Mouse (Mus musculus) spleen, adult 18-20 months (tissue): Measurements from ENCODE around the gene Zmym1.
A peak's percentile ranks its signal among the peaks of the same experiment; 100 is the strongest.
"Not testable (repeated sequence)": the region's sequence is repeated elsewhere in the genome, so short reads cannot be mapped to it uniquely, and the experiment has no call there.

Source experiments
- DNase-seq, 2 experiments: peaks; one replicate each; pipeline ENCODE4 v3.0.0; 2022; ENCODE audit warnings: mixed read lengths in 2 of 2

Zmym1 gene

DNA sequence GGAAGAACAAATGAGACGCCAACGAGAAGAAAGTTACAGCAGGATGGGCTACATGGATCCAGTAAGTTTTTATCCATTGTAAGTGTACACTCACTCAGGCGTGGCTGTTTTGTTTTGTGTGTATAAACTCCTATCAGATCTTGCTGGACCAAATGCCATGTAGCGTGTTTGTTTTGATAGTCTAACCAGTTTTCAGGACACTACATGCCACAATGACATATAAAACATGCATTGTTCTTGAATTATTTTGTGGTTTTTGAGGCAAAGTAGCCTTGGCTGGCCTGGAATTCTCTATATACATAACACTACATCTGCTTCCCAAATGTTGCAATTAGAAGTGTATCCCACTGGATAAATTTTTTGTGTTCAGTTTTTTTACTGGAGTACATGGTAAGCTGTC is 34.1 kb downstream of the Zmym1 start:
- DNase-seq: no peak

DNA sequence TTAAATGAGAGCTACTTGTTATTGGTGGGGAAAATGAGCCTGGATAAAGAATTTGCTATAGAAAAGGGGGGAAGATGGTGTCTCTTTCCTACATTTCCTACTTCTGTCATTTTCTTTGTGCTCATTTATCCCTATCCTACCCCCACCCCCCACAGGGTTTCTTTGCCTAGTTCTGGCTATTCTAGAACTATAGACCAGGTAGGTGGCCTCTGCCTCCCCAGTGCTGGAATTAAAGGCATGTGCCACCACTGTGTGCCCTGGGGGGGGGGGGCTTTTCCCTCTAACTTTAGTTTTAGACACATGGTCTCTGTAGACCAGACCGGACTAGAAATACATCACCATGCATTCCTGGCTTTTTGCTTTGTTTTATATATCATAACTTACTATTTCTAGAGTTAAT is 36.7 kb downstream of the Zmym1 start:
- no peak for DNase-seq

GRCm38 (mm10) chr4:127023201-127023600 is 37.8 kb downstream of the Zmym1 start:
- DNase-seq: no peak

- DNase-seq: peak; percentile 78 to 82
These were observed 38.8 kb downstream of the Zmym1 start for GRCm38 (mm10) chr4:127021989-127022626.

DNA sequence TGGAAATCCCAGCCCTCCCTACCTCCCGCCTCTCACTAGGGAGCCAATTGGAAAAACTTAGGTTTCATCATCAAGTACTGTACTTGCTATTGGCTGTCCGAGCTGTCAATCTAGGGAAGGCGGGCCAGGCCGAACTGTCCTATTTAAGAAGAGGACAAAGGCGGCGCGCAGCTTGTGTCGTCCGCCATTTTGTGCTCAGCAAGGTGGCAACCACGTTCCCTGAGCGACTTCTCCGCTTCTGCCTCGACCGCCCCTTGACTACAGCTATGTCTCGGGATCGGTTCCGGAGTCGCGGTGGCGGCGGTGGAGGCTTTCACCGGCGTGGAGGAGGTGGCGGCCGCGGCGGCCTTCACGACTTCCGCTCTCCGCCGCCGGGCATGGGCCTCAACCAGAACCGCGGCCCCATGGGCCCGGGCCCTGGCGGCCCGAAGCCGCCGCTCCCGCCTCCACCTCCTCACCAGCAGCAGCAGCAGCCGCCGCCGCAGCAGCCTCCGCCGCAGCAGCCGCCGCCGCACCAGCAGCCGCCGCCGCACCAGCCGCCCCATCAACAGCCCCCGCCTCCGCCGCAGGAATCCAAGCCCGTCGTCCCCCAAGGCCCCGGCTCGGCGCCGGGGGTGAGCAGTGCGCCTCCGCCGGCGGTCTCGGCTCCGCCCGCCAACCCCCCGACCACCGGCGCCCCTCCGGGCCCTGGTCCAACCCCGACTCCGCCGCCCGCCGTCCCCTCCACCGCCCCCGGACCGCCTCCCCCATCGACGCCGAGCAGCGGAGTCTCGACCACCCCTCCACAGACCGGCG is 39.6 kb downstream of the Zmym1 start, which contains the start of gene Sfpq:
Gene Sfpq (plus strand): TSS at position 174 of the 795 bp plus-strand sequence.
- peak; percentile 94 to 99 for DNase-seq

GRCm38 (mm10) chr4:127020411-127021150 is 40.4 kb downstream of the Zmym1 start:
- no peak for DNase-seq

- no peak for DNase-seq
These were observed 44.6 kb downstream of the Zmym1 start for GRCm38 (mm10) chr4:127016366-127016765.

DNA sequence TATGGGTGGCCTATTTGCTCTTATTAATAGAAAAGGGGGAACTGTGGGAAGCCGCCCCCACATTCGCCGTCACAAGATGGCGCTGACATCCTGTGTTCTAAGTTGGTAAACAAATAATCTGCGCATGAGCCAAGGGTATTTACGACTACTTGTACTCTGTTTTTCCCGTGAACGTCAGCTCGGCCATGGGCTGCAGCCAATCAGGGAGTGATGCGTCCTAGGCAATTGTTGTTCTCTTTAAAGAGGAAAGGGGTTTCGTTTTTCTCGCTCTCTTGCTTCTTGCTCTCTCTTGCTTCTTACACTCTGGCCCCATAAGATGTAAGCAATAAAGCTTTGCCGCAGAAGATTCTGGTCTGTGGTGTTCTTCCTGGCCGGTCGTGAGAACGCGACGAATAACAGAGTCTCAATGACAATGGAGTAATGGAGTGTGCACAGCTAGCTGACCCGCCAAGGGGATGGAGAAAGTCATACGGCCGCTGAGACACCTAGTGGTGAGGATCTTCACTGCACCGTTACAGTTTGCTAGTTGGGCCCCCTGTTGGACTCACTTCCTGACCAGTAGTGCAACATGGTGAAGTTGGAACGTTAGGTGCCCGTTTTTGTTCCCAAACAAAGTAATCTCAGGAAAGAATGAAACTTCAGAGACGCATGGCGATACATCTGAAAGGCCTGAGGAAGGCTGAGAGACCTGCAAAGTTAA is 45.5 kb downstream of the Zmym1 start:
- DNase-seq: peak; percentile 73 to 81

- DNase-seq: no peak
These were observed 55.6 kb downstream of the Zmym1 start for GRCm38 (mm10) chr4:127005113-127005936.

DNA sequence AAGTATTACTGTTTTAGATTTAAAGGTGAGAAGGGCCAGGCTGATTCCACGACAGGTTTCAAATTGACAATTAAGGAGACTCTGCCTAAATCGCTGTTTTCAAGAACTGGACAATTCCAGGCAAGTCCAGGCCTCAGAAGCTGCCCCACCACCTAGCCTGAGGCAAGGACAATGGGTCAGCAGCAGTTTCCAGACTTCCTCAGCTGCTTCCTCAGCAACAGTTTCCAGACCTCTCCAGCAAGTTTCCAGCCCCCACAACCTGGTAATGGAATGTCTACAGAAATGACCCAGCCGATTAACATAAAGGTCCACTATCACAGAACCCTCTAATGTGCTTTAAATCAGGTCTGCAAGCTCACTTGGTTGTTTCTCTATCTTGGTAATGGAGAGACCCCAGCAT is 56.6 kb downstream of the Zmym1 start:
- DNase-seq: no peak

- DNase-seq: no peak
These were observed 60.3 kb downstream of the Zmym1 start for GRCm38 (mm10) chr4:127000601-127001105.

DNA sequence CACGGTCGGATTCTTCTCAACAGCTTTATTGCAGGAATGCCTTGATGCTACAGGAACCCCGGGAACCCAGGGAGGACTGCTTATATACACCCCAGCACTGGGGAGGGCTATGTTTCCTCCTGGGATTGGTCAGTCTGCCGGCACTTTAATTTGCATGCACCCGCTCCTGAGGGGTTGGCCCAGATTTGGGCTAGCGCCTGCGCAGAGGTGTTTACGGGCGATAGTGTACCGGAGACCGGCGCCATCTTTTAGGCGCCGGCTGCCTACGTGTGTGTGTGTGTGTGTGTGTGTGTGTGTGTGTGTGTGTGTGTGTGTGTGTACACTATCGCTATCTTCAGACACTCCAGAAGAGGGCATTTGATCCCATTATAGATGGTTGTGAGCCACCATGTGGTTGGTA is 61.6 kb downstream of the Zmym1 start:
- not testable (repeated sequence) for DNase-seq
